Comparison of ENCODE assay signal across 12 mouse cellular contexts in the genomic region with DNA sequence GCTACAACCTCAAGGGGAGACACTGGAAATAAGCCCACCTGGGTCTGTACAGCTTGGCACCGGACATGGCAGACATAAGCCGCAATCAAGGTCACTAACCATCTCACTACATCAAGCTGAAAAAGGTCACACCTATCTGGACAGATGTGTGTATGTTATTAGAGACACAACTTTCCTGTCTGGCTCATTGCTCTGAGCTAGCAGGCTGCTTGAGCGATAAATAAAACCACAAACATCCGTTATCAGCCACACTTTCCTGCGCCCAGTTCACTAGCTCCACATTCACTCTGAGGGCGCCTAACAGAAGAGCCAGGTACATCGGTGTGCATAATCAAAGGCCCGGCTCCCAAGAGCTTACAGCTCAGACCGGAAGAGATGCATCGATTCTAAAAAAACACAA. TPM values are rescaled to one million over a fixed set of nuclear protein-coding genes. Genes with fewer than 3 reads are reported as not detected.
DNase-seq lines count a peak whose midpoint lies in the region; ATAC-seq lines count a peak whose summit lies in the region.
"Had no signal": no experiment of that assay in that cellular context is flagged by ENCODE, and none has a peak within 500 bp of the region (broad histone marks: within the 10 kb centered on the region; RNA-seq: fewer than 3 reads in every experiment).

No protein-coding gene starts in this region.

- H3K36me3 ChIP-seq in heart, embryonic 15.5 days: no peaks in the 10 kb centered on the region
- H3K36me3 ChIP-seq in neural tube, embryonic 15.5 days: no peaks in the 10 kb centered on the region
- H3K36me3 ChIP-seq in hindbrain, embryonic 15.5 days: no peaks in the 10 kb centered on the region
- H3K36me3 ChIP-seq in stomach, embryonic 15.5 days: no peaks in the 10 kb centered on the region
- H3K36me3 ChIP-seq: G1E had no signal

- no peak for ATAC-seq in heart, embryonic 15.5 days (replicated peaks; ENCODE audit: insufficient number of reproducible peaks, insufficient read depth, low FRiP score, low read depth)
- no peak for ATAC-seq in neural tube, embryonic 15.5 days (ENCODE audit: low FRiP score)
- ATAC-seq in hindbrain, embryonic 15.5 days (ENCODE audit: low FRiP score, low read depth): no peak
- no peak for ATAC-seq in stomach, embryonic 15.5 days (ENCODE audit: insufficient read depth, low FRiP score, low read depth)

- 30% methylated on average over 10 of the region's 10 CpGs for WGBS in heart, embryonic 15.5 days
- WGBS in neural tube, embryonic 15.5 days: 37% methylated on average over 10 of the region's 10 CpGs
- 46% methylated on average over 10 of the region's 10 CpGs for WGBS in hindbrain, embryonic 15.5 days
- 26% methylated on average over 10 of the region's 10 CpGs for WGBS in stomach, embryonic 15.5 days

- no peak overlapping the region for H3K27ac ChIP-seq in heart, embryonic 15.5 days
- no peak overlapping the region for H3K27ac ChIP-seq in neural tube, embryonic 15.5 days (replicated peaks)
- H3K27ac ChIP-seq in hindbrain, embryonic 15.5 days (replicated peaks): no peak overlapping the region
- H3K27ac ChIP-seq in stomach, embryonic 15.5 days: no peak overlapping the region
- H3K27ac ChIP-seq: liver, embryonic 14.5 days had no signal

- peaks cover 57% of the 10 kb centered on the region for H3K27me3 ChIP-seq in heart, embryonic 15.5 days
- peaks cover 63% of the 10 kb centered on the region for H3K27me3 ChIP-seq in neural tube, embryonic 15.5 days (replicated peaks)
- H3K27me3 ChIP-seq in hindbrain, embryonic 15.5 days: peaks cover 55% of the 10 kb centered on the region
- peaks cover 32% of the 10 kb centered on the region for H3K27me3 ChIP-seq in stomach, embryonic 15.5 days (replicated peaks)

- intact Hi-C loops in heart, postnatal 10 days (cut with DNase I): no loop called here
- intact Hi-C loops in gastrocnemius, postnatal 36 days (cut with DNase I): no loop called here

- H3K9me3 ChIP-seq in heart, embryonic 15.5 days (replicated peaks): no peaks in the 10 kb centered on the region
- H3K9me3 ChIP-seq in neural tube, embryonic 15.5 days (replicated peaks): no peaks in the 10 kb centered on the region
- H3K9me3 ChIP-seq in hindbrain, embryonic 15.5 days: no peaks in the 10 kb centered on the region
- H3K9me3 ChIP-seq in stomach, embryonic 15.5 days: no peaks in the 10 kb centered on the region

- peak overlapping the region; percentile 89 for H3K4me2 ChIP-seq in heart, embryonic 15.5 days
- peak overlapping the region; percentile 65 for H3K4me2 ChIP-seq in neural tube, embryonic 15.5 days
- peak overlapping the region; percentile 76 for H3K4me2 ChIP-seq in hindbrain, embryonic 15.5 days
- peak overlapping the region; percentile 91 for H3K4me2 ChIP-seq in stomach, embryonic 15.5 days

- DNase-seq in heart, postnatal 10 days: no peak
- DNase-seq in neural tube, embryonic 10.5 days (ENCODE audit: extremely low spot score, low spot score): no peak
- no peak for DNase-seq in gastrocnemius, postnatal 36 days
- no peak for DNase-seq in gastrocnemius, postnatal 4 days (ENCODE audit: low spot score in 2 of 2)
- DNase-seq: cerebellum, adult 2 months; kidney, postnatal 25 days had no signal

- H3K4me3 ChIP-seq in heart, embryonic 15.5 days: peak overlapping the region; percentile 52; the same call in 1 of the 2 replicates
- no peak overlapping the region for H3K4me3 ChIP-seq in neural tube, embryonic 15.5 days (replicated peaks)
- peak overlapping the region; percentile 47 for H3K4me3 ChIP-seq in hindbrain, embryonic 15.5 days
- no peak overlapping the region for H3K4me3 ChIP-seq in stomach, embryonic 15.5 days (replicated peaks)

- no peak overlapping the region for H3K9ac ChIP-seq in heart, embryonic 15.5 days
- no peak overlapping the region for H3K9ac ChIP-seq in neural tube, embryonic 15.5 days (replicated peaks)
- H3K9ac ChIP-seq in hindbrain, embryonic 15.5 days: no peak overlapping the region
- no peak overlapping the region for H3K9ac ChIP-seq in stomach, embryonic 15.5 days
- H3K9ac ChIP-seq: liver, embryonic 14.5 days had no signal

- peaks cover 13% of the 10 kb centered on the region for H3K4me1 ChIP-seq in heart, embryonic 15.5 days (replicated peaks)
- peaks cover 11% of the 10 kb centered on the region for H3K4me1 ChIP-seq in neural tube, embryonic 15.5 days
- H3K4me1 ChIP-seq in hindbrain, embryonic 15.5 days (replicated peaks): 0 out of 2 replicates have a peak, but pooled peaks cover 8% of the 10 kb centered on the region
- peaks cover 7% of the 10 kb centered on the region; the same call in 1 of the 2 replicates for H3K4me1 ChIP-seq in stomach, embryonic 15.5 days

RNA-seq across cellular contexts. Expression of a gene that starts 0.8 kb away (rescaled TPM):
- polyA plus RNA-seq in heart, embryonic 15.5 days (2015; fragmentation: Nextera tagmentation; extraction: Ambion mirVana): 0.67 and 0.71 TPM in 2 replicates
- under 1 TPM; 0.24 to 0.30 TPM for total RNA-seq in heart, postnatal 10 days (2021)
- polyA plus RNA-seq in neural tube, embryonic 15.5 days (2015; fragmentation: Nextera tagmentation; extraction: Ambion mirVana): 0.90 and 1.1 TPM in 2 replicates
- polyA plus RNA-seq in hindbrain, embryonic 15.5 days (2015; fragmentation: Nextera tagmentation; extraction: Ambion mirVana): 0.61 and 0.80 TPM in 2 replicates
- 0.27 and 0.30 TPM in 2 replicates for polyA plus RNA-seq in stomach, embryonic 15.5 days (2015; fragmentation: Nextera tagmentation; extraction: Ambion mirVana)
- total RNA-seq in gastrocnemius, postnatal 36 days (2021): not detected
- under 1 TPM in 1 of 2 experiments, not detected in 1; 0.16 TPM for total RNA-seq in gastrocnemius, postnatal 4 days (2021)
- polyA plus RNA-seq: G1E had no signal

Comparison
In these comparisons a context has a peak if more than half of its experiments do, and no peak if none do; other contexts are left out.
1. H3K4me3 ChIP-seq: peak in heart, embryonic 15.5 days (single experiment) and hindbrain, embryonic 15.5 days (single experiment); none in neural tube, embryonic 15.5 days (single experiment) and stomach, embryonic 15.5 days (single experiment).
2. Peak in every context shown above with its lines, with median percentiles within 50 percentile points of each other: H3K4me2 ChIP-seq.